Mouse (Mus musculus) forebrain, embryonic 14.5 days (tissue): ENCODE data around the gene Gm20388. TPM values are rescaled to one million over a fixed set of nuclear protein-coding genes. Genes with fewer than 3 reads are reported as not detected.

ENCODE experiments used
- ATAC-seq: fragments of 200-750 bp; cut with Nextera tagmentation; 2 replicates; pipeline ENCODE4 v1.8.0; 2017; ENCODE audit warnings: mild to moderate bottlenecking, moderate library complexity
- DNase-seq: peaks from one replicate; pipeline ENCODE4 v3.0.0-alpha.2; 2015; ENCODE audit warnings: low spot score
- H3K27ac ChIP-seq: fragments of 300-500 bp; sonication (generic); 2 replicates; pipeline ENCODE4 v1.5.1; 2014; ENCODE audit warnings: low read depth, mild to moderate bottlenecking, control low read depth, low read length, moderate library complexity
- H3K27me3 ChIP-seq: fragments of 300-500 bp; sonication (generic); replicated peaks from 2 replicates; pipeline ENCODE4 v1.6.1; 2014; ENCODE audit warnings: low read length, control low read depth, mixed read lengths; ENCODE audit not compliant: control insufficient read depth, insufficient read depth
- H3K36me3 ChIP-seq: fragments of 300-500 bp; sonication (generic); 2 replicates; pipeline ENCODE4 v1.6.1; 2014; ENCODE audit warnings: low read length, control low read depth; ENCODE audit not compliant: control insufficient read depth, insufficient read depth
- H3K4me1 ChIP-seq: fragments of 300-500 bp; sonication (generic); 2 replicates; pipeline ENCODE4 v1.6.1; 2014; ENCODE audit warnings: antibody characterized with exemption, low read length, control low read depth; ENCODE audit not compliant: control insufficient read depth, insufficient read depth
- H3K4me2 ChIP-seq: fragments of 300-500 bp; sonication (generic); 2 replicates; pipeline ENCODE4 v1.6.1; 2014; ENCODE audit warnings: mild to moderate bottlenecking, control low read depth, low read length
- H3K4me3 ChIP-seq: fragments of 300-500 bp; sonication (generic); 2 replicates; pipeline ENCODE4 v1.5.1; 2014; ENCODE audit warnings: low read depth, low read length, control low read depth
- H3K9ac ChIP-seq: fragments of 300-500 bp; sonication (generic); 2 replicates; pipeline ENCODE4 v1.6.1; 2014; ENCODE audit warnings: mild to moderate bottlenecking, low read length, control low read depth, moderate library complexity
- H3K9me3 ChIP-seq: fragments of 300-500 bp; sonication (generic); replicated peaks from 2 replicates; pipeline ENCODE4 v1.6.1; 2016; ENCODE audit warnings: low read length, control low read depth, mixed read lengths; ENCODE audit not compliant: control insufficient read depth
- WGBS: fragments of 180-500 bp; shearing (Covaris S2); extraction: QIAGEN DNeasy Blood & Tissue Kit; methylation state at CpG from one replicate; pipeline ENCODE4 v1.1.7; 2014; 5-methylcytosine and 5-hydroxymethylcytosine counted together
- polyA plus RNA-seq: library from polyadenylated mRNA; unstranded; fragments of >200 nt; fragmentation: Nextera tagmentation; extraction: Ambion mirVana; gene quantifications from 2 replicates; pipeline ENCODE4 v1.2.1, GENCODE M21; 2014

The Gm20388 gene
- polyA plus RNA-seq, 1 experiment from 2014 or later, result 7.4 TPM

- Histone ChIP-seq H3K9me3 (no peaks in the 10 kb centered on the region), H3K27me3 (no peaks in the 10 kb centered on the region), H3K9ac (peak overlapping the region; percentile 29), H3K4me3 (no peak overlapping the region), H3K4me2 (0 out of 2 replicates have a peak overlapping the region, but pooled peaks have one; percentile 4), H3K27ac (peak overlapping the region; percentile 84), H3K4me1 (peaks cover 53% of the 10 kb centered on the region), H3K36me3 (no peaks in the 10 kb centered on the region)
- no peak for DNase-seq
- ATAC-seq, result peak; percentile 1; the same call in 1 of the 2 replicates
- WGBS, result 38% methylated on average over 11 of the region's 11 CpGs
These were observed 396.9 kb downstream of the Gm20388 start for GRCm38 (mm10) chr8:120307528-120307927.

GRCm38 (mm10) chr8:120308131-120308530, 397.5 kb downstream of the Gm20388 start:
- DNase-seq (no peak), ATAC-seq (no peak)
- H3K4me1 ChIP-seq, result peaks cover 51% of the 10 kb centered on the region
- no peaks in the 10 kb centered on the region for H3K27me3 ChIP-seq
- H3K27ac ChIP-seq, result peak overlapping the region; percentile 84
- H3K9ac ChIP-seq, result no peak overlapping the region
- H3K4me2 ChIP-seq, result no peak overlapping the region
- H3K4me3 ChIP-seq, result no peak overlapping the region
- no peaks in the 10 kb centered on the region for H3K36me3 ChIP-seq
- H3K9me3 ChIP-seq, result no peaks in the 10 kb centered on the region
- 38% methylated on average over 8 of the region's 8 CpGs for WGBS

- Histone ChIP-seq H3K4me3 (no peak overlapping the region), H3K36me3 (no peaks in the 10 kb centered on the region), H3K9me3 (no peaks in the 10 kb centered on the region), H3K9ac (peak overlapping the region; percentile 10; the same call in 1 of the 2 replicates), H3K27ac (peak overlapping the region; percentile 84), H3K4me2 (no peak overlapping the region), H3K4me1 (peaks cover 47% of the 10 kb centered on the region), H3K27me3 (no peaks in the 10 kb centered on the region)
- DNase-seq (peak; percentile 63), ATAC-seq (no peak)
- WGBS, result 39% methylated on average over 9 of the region's 9 CpGs
These were observed 397.9 kb downstream of the Gm20388 start for GRCm38 (mm10) chr8:120308553-120308952.

- H3K27ac ChIP-seq, result peak overlapping the region; percentile 84
- H3K27me3 ChIP-seq, result no peaks in the 10 kb centered on the region
- peak; percentile 89 for DNase-seq
- H3K9ac ChIP-seq, result peak overlapping the region; percentile 10
- ATAC-seq, result peak; percentile 81
- no peak overlapping the region for H3K4me3 ChIP-seq
- no peaks in the 10 kb centered on the region for H3K9me3 ChIP-seq
- H3K36me3 ChIP-seq, result no peaks in the 10 kb centered on the region
- H3K4me1 ChIP-seq, result peaks cover 39% of the 10 kb centered on the region
- WGBS, result 29% methylated on average over 18 of the region's 18 CpGs
- H3K4me2 ChIP-seq, result peak overlapping the region; percentile 4; the same call in 1 of the 2 replicates
These were observed 398.7 kb downstream of the Gm20388 start for GRCm38 (mm10) chr8:120309326-120309725.

GRCm38 (mm10) chr8:120310063-120310462, 399.4 kb downstream of the Gm20388 start:
- H3K4me2 ChIP-seq, result no peak overlapping the region
- no peak overlapping the region for H3K9ac ChIP-seq
- peaks cover 34% of the 10 kb centered on the region for H3K4me1 ChIP-seq
- no peaks in the 10 kb centered on the region for H3K27me3 ChIP-seq
- no peaks in the 10 kb centered on the region for H3K36me3 ChIP-seq
- no peak for DNase-seq
- no peaks in the 10 kb centered on the region for H3K9me3 ChIP-seq
- 49% methylated on average over 5 of the region's 5 CpGs for WGBS
- no peak overlapping the region for H3K4me3 ChIP-seq
- peak overlapping the region; percentile 84; the same call in 1 of the 2 replicates for H3K27ac ChIP-seq
- no peak for ATAC-seq

GRCm38 (mm10) chr8:120312452-120312851, 401.8 kb downstream of the Gm20388 start:
- Histone ChIP-seq H3K4me3 (no peak overlapping the region), H3K27me3 (no peaks in the 10 kb centered on the region), H3K9ac (no peak overlapping the region), H3K36me3 (no peaks in the 10 kb centered on the region), H3K4me1 (peaks cover 28% of the 10 kb centered on the region), H3K4me2 (no peak overlapping the region), H3K27ac (no peak overlapping the region), H3K9me3 (no peaks in the 10 kb centered on the region)
- DNase-seq, result no peak
- no peak for ATAC-seq
- 90% methylated on average over 4 of the region's 4 CpGs for WGBS

- 57% methylated on average over 3 of the region's 3 CpGs for WGBS
- Histone ChIP-seq H3K36me3 (no peaks in the 10 kb centered on the region), H3K4me3 (no peak overlapping the region), H3K9ac (no peak overlapping the region), H3K27ac (no peak overlapping the region), H3K27me3 (no peaks in the 10 kb centered on the region), H3K4me2 (no peak overlapping the region), H3K4me1 (peaks cover 19% of the 10 kb centered on the region), H3K9me3 (no peaks in the 10 kb centered on the region)
- DNase-seq (no peak), ATAC-seq (no peak)
These were observed 403.0 kb downstream of the Gm20388 start for GRCm38 (mm10) chr8:120313674-120314073.

GRCm38 (mm10) chr8:120314932-120315331, 404.3 kb downstream of the Gm20388 start:
- Histone ChIP-seq H3K36me3 (no peaks in the 10 kb centered on the region), H3K27ac (no peak overlapping the region), H3K9me3 (no peaks in the 10 kb centered on the region), H3K27me3 (no peaks in the 10 kb centered on the region), H3K4me1 (peaks cover 6% of the 10 kb centered on the region), H3K9ac (no peak overlapping the region), H3K4me2 (no peak overlapping the region), H3K4me3 (no peak overlapping the region)
- ATAC-seq, result no peak
- no peak for DNase-seq
- WGBS, result 77% methylated on average over 5 of the region's 5 CpGs

- no peak overlapping the region for H3K27ac ChIP-seq
- ATAC-seq, result no peak
- no peak overlapping the region for H3K4me3 ChIP-seq
- H3K9me3 ChIP-seq, result no peaks in the 10 kb centered on the region
- no peaks in the 10 kb centered on the region for H3K36me3 ChIP-seq
- H3K27me3 ChIP-seq, result no peaks in the 10 kb centered on the region
- WGBS, result 85% methylated on average over 4 of the region's 4 CpGs
- no peak overlapping the region for H3K9ac ChIP-seq
- H3K4me1 ChIP-seq, result peaks cover 2% of the 10 kb centered on the region; the same call in 1 of the 2 replicates
- H3K4me2 ChIP-seq, result no peak overlapping the region
- no peak for DNase-seq
These were observed 405.0 kb downstream of the Gm20388 start for GRCm38 (mm10) chr8:120315644-120316043.
